Mouse (Mus musculus): ENCODE data around the gene Parg.
A peak's percentile ranks its signal among the peaks of the same experiment; 100 is the strongest.

Gene Parg

DNA sequence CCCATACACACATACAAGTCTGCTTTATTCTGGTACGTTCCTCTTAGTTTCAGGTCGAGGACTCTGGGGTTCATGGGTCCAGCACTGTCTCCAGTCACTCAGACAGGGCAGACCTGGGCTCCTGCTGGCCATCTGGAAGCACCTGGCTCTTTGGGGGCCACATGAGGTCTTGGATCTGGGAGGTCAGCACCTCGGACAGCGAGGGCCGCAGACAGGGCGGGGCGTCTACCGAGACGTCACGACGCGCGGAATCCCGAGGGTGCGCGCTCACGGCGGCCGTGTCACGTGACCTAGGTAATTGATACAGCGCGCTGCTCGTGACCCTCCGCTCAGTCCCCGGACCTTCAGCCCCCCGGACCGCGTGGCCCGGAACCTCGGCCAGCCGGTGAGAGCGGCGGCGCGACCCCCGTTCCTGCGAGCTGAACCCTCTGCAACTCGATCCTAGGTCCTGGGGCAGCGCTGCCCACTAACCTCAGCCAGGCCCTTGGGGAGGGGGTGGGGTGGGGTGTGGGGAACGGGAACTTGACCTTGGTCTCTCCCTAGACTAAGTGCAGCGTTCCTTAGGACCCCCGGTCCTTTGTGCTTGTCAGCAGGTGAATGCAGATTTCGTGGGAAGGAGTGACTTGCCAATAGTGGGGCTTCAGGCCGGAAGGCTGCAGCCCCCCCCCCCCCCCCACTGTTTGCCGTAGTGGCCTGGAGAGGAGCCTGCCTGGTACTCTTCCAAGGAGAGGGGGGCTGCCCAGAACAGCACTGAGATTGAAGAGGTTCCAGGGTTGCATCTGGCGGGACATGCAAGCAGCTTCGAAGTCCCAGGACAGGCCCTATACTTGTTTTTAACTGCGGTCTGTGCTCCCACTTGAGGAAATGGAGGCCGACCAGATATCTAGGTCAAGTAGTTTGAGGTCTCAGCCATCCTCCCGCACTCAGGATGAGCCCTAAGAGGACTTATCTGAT is 120.3 kb downstream of the Parg start, which contains the start of gene Ogdhl:
Gene Ogdhl, plus strand, starts transcription at position 288 of the 954 bp plus-strand sequence.
- DNase-seq (ENCODE audit: low spot score), result peak; percentile 97

DNA sequence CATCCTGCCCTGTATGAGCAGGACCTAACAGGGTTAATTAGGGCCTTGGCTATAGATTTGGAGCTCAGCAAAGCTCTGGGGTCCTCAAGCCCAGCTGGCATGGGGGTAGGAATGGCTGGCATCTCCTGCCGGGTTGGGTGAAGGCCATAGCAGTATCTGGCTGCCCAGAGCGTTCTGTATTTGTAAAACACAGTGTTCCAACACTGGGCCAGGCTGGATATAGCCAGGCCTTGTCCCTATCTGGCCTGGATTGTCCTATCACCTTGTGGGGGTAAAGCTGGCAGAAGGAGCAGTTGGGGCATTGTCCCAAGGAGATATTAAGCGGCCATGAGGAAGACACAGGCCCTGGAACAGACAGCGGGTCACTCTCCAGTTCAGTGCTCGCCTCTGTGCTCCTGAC is 121.5 kb downstream of the Parg start:
- DNase-seq (ENCODE audit: low spot score), result no peak

DNA sequence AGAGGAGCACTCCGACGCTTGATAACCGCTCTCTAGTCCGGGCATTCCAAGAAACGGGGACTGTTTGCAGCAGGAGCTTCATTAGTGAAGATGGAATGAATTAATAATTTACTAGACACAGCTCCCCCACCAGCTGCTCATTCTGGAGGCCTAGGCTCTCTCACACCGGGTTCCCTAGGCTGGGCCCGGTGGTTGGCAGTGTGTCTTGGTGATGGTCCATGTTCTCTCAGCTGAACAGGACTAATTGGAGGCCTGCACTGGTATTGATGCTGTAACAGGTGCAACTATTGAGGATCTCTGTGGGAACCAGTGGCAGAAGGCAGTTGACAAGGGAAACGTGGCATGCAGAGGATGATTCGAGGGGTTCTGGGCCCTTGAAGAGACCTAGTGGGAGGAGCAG is 125.6 kb downstream of the Parg start:
- no peak for DNase-seq (ENCODE audit: low spot score)

DNA sequence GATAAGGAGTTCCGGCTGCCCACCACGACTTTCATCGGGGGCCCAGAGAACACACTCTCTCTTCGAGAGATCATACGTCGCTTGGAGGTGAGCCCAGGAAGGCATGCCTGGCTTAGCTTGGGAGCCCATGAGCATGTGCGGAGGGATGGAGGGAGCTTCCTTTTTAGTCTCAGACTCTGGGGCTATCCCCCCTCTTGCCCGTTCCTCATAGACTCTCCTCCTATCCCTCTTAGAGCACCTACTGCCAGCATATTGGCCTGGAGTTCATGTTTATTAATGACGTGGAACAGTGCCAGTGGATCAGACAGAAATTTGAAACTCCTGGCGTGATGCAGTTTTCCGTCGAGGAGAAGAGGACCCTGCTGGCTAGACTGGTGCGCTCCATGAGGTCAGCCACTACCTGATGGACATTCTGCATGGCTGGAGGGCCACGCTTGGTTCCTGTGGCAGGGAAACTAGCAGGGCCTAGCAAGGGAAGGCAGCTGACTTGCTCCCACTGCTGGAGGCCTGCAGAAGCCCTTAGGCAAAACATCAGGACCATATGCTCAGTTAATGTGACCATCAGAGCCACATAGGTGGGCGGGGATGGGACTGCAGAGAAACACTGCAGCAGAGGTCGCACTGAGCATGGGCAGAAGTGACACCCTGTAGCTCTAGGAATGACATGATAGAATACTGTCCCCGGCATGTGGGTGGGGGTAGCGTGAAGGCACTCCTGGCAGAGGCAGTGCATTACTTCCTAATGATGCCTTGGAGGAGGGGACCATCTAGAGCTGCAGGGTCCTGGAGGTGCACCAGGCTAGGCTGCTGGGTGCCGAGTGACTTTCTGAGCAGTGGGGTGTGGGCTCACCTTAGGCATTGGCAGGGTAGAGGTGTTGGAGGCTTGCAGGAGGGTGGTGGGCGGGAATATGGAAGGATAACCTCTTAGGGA is 131.0 kb downstream of the Parg start:
- no peak for DNase-seq (ENCODE audit: low spot score)

DNA sequence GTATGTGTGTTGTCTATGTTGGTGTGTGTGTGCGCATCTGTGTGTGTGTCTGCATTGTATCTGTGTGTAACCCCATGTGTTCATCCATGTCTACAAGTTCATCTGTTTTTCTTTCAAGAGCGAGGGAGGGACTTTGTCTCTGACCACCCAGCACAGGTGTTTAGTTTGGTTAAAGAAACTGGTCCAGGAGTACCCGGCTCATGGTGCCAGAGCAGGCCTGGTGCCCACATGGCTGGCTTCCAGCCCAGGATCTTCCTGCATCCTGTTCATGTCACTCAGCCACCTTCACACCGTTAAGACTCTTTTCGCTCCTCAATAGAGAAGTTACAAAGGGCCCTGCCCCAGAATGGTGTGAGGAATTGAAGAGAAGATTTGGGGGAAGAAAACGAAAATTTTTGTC is 134.3 kb downstream of the Parg start:
- DNase-seq (ENCODE audit: low spot score), result no peak

- DNase-seq (ENCODE audit: low spot score), result no peak
Observed at GRCm38 (mm10) chr14:32336547-32336946, 134.8 kb downstream of the Parg start.

- no peak for DNase-seq (ENCODE audit: low spot score)
Observed at GRCm38 (mm10) chr14:32341823-32342222, 140.1 kb downstream of the Parg start.

DNA sequence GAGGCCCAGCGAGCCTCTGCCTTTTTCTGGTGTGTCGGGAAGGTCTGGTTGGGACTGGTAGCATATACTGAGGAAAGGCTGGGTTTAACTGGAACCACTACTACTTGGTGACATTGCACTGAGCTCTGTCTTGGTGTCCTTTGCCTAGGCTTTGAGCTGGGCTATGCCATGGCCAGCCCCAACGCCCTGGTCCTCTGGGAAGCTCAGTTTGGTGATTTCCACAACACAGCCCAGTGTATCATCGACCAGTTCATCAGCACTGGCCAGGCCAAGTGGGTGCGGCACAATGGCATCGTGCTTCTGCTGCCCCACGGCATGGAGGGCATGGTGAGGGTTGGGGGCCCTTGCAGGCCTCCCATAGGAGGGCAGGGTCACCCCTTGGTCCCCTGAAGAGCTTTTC is 142.4 kb downstream of the Parg start:
- DNase-seq (ENCODE audit: low spot score), result no peak

DNA sequence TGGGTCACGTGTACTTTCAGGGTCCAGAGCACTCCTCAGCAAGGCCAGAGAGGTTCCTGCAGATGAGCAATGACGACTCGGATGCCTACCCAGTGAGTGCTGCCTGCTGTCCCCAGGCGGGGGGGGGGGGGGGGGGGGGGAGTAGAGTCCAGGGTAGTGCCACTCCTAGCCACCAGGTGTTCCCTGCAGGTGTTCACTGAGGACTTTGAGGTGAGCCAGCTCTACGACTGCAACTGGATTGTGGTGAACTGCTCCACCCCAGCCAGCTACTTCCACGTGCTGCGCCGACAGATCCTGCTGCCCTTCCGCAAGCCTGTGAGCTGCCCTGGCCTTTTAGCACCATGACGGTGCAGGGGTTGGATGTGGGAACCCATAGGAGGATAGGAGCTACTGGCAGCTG is 142.9 kb downstream of the Parg start:
- no peak for DNase-seq (ENCODE audit: low spot score)
